Mouse (Mus musculus): ENCODE data around the gene Aff2.

The Aff2 gene

GRCm38 (mm10) chrX:69360238-69361054 lies at the start of gene Aff2:
Gene Aff2 (plus strand): TSS chrX:69360294.
- peak; percentile 40 for DNase-seq

- DNase-seq, result no peak
Measured at GRCm38 (mm10) chrX:69337296-69337695, 22.8 kb upstream of the Aff2 start.

GRCm38 (mm10) chrX:69355621-69356020 lies 4.5 kb upstream of the Aff2 start:
- no peak for DNase-seq

GRCm38 (mm10) chrX:69359360-69359759 lies 734 bp upstream of the Aff2 start:
- peak; percentile 5 for DNase-seq

GRCm38 (mm10) chrX:69359885-69360237 lies 233 bp upstream of the Aff2 start:
- no peak for DNase-seq

GRCm38 (mm10) chrX:69361055-69361558 lies 1.0 kb downstream of the Aff2 start:
- DNase-seq, result no peak

GRCm38 (mm10) chrX:69364198-69364597 lies 4.1 kb downstream of the Aff2 start:
- DNase-seq, result no peak

- no peak for DNase-seq
Measured at GRCm38 (mm10) chrX:69373341-69373740, 13.2 kb downstream of the Aff2 start.

GRCm38 (mm10) chrX:69389738-69390137 lies 29.6 kb downstream of the Aff2 start:
- DNase-seq, result no peak

- DNase-seq, result no peak
Measured at GRCm38 (mm10) chrX:69415043-69415442, 54.9 kb downstream of the Aff2 start.

- no peak for DNase-seq
Measured at GRCm38 (mm10) chrX:69438422-69438821, 78.3 kb downstream of the Aff2 start.

- DNase-seq, result no peak
Measured at GRCm38 (mm10) chrX:69441937-69442336, 81.8 kb downstream of the Aff2 start.

GRCm38 (mm10) chrX:69460896-69461295 lies 100.8 kb downstream of the Aff2 start:
- no peak for DNase-seq

GRCm38 (mm10) chrX:69502061-69502460 lies 142.0 kb downstream of the Aff2 start:
- no peak for DNase-seq

- DNase-seq, result no peak
Measured at GRCm38 (mm10) chrX:69518040-69518575, 158.0 kb downstream of the Aff2 start.

- no peak for DNase-seq
Measured at GRCm38 (mm10) chrX:69540811-69541210, 180.7 kb downstream of the Aff2 start.

GRCm38 (mm10) chrX:69579903-69580459 lies 219.9 kb downstream of the Aff2 start:
- no peak for DNase-seq

GRCm38 (mm10) chrX:69608793-69609192 lies 248.7 kb downstream of the Aff2 start:
- peak; percentile 44 for DNase-seq

GRCm38 (mm10) chrX:69663038-69663437 lies 302.9 kb downstream of the Aff2 start:
- no peak for DNase-seq

GRCm38 (mm10) chrX:69666145-69666677 lies 306.1 kb downstream of the Aff2 start:
- DNase-seq, result no peak

- DNase-seq, result no peak
Measured at GRCm38 (mm10) chrX:69675691-69676090, 315.6 kb downstream of the Aff2 start.

- DNase-seq, result no peak
Measured at GRCm38 (mm10) chrX:69698840-69699239, 338.7 kb downstream of the Aff2 start.

- DNase-seq, result no peak
Measured at GRCm38 (mm10) chrX:69738972-69739371, 378.9 kb downstream of the Aff2 start.

Measured in cerebellum, adult 8-10 months (tissue).